Comparison of ENCODE assay signal across 27 mouse cellular contexts in genomic region chr1:92616046-92616445, GRCm38 (mm10). TPM values are rescaled to one million over a fixed set of nuclear protein-coding genes. Genes with fewer than 3 reads are reported as not detected.
DNase-seq lines count a peak whose midpoint lies in the region; ATAC-seq and TF ChIP-seq lines count a peak whose summit lies in the region.
"Had no signal": no experiment of that assay in that cellular context is flagged by ENCODE, and none has a peak within 500 bp of the region (broad histone marks: within the 10 kb centered on the region; RNA-seq: fewer than 3 reads in every experiment).

No protein-coding gene starts in this region.

- no peak for TF ChIP-seq CTCF in Patski (IDR thresholded peaks at IDR 0.05)

- CTCF ChIA-PET in Patski (lab: Charles Lee): interaction anchor here (0.8 to 3.5 kb wide), 3 partner anchors 18 to 218 kb away, joined by 3 to 9 read pairs (median 9); partner anchors contain the start of gene Otos

- H3K36me3 ChIP-seq in heart, embryonic 10.5 days: no peaks in the 10 kb centered on the region
- H3K36me3 ChIP-seq: embryonic facial prominence, embryonic 10.5 days; forebrain, embryonic 10.5 days; hindbrain, embryonic 13.5 days; intestine, embryonic 15.5 days had no signal

- no peak overlapping the region for H3K4me3 ChIP-seq in heart, embryonic 10.5 days
- H3K4me3 ChIP-seq: embryonic facial prominence, embryonic 10.5 days; forebrain, embryonic 10.5 days; gastrocnemius, adult 2 months; hindbrain, embryonic 13.5 days; intestine, embryonic 15.5 days had no signal

- ATAC-seq in Patski: peak; percentile 41
- ATAC-seq: activated CD4-positive, CD25-positive, alpha-beta regulatory T cell, adult 4 months; forebrain, embryonic 14.5 days; hindbrain, postnatal 0 days; intestine, embryonic 15.5 days had no signal

- 69% methylated on average over 1 of the region's 1 CpGs for WGBS in heart, embryonic 10.5 days

- H3K9me3 ChIP-seq in heart, embryonic 10.5 days: no peaks in the 10 kb centered on the region
- H3K9me3 ChIP-seq: embryonic facial prominence, embryonic 10.5 days; forebrain, embryonic 10.5 days; hindbrain, embryonic 13.5 days; intestine, embryonic 15.5 days had no signal

- peak; percentile 43 for DNase-seq in heart, embryonic 10.5 days (ENCODE audit: low spot score)
- no peak for DNase-seq in heart, postnatal 4 days
- DNase-seq in 416B (ENCODE audit: low read depth) (peak; percentile 16), Patski (ENCODE audit: low read depth, low spot score) (no peak)
- no peak for DNase-seq in embryo, embryonic 10.5 days (ENCODE audit: low spot score)
- DNase-seq in right cerebral cortex, adult 2 months (ENCODE audit: low spot score in 2 of 2): no peak
- DNase-seq in urinary bladder, postnatal 4 days (ENCODE audit: low spot score in 2 of 2): no peak
- DNase-seq: adrenal gland, postnatal 10 days; cerebellum, adult 18-20 months; cerebellum, adult 9-11 months; cerebellum, postnatal 36 days; gastrocnemius, adult 2 months; gastrocnemius, postnatal 36 days; heart, adult 11 months; heart, postnatal 10 days; kidney, adult 18-20 months had no signal

- in situ Hi-C loops in Patski (cut with MboI; ENCODE audit: low pct_unique_long_range_greater_than_20kb): loop anchor here (25.0 kb wide), 1 partner anchor 654 kb away; no protein-coding TSS in a partner anchor

- no peak overlapping the region for H3K27ac ChIP-seq in heart, embryonic 10.5 days
- H3K27ac ChIP-seq: embryonic facial prominence, embryonic 10.5 days; forebrain, embryonic 10.5 days; gastrocnemius, adult 2 months; hindbrain, embryonic 13.5 days; hindbrain, postnatal 0 days; intestine, embryonic 15.5 days had no signal

- H3K27me3 ChIP-seq in heart, embryonic 10.5 days (ENCODE audit: insufficient read depth, poor library complexity, severe bottlenecking): peaks cover 23% of the 10 kb centered on the region; the same call in 1 of the 2 replicates
- H3K27me3 ChIP-seq in Patski: no peaks in the 10 kb centered on the region

- no peaks in the 10 kb centered on the region for H3K4me1 ChIP-seq in heart, embryonic 10.5 days
- H3K4me1 ChIP-seq: embryonic facial prominence, embryonic 10.5 days; forebrain, embryonic 10.5 days; hindbrain, embryonic 13.5 days; intestine, embryonic 15.5 days had no signal

- POLR2A ChIA-PET in Patski (lab: Charles Lee): interaction anchor here (0.6 kb wide), 1 partner anchor 594 kb away, joined by 4 read pairs; no protein-coding TSS in a partner anchor

RNA-seq across cellular contexts. Expression of gene Olfr12, which starts 1.5 kb away (rescaled TPM):
- not detected in 2 replicates for polyA plus RNA-seq in heart, embryonic 10.5 days (2016; fragmentation: Nextera tagmentation; extraction: Ambion mirVana)
- not detected for total RNA-seq in heart, postnatal 4 days (2021)
- not detected for polyA plus RNA-seq in Patski (2021)
- total RNA-seq: adrenal gland, postnatal 10 days; gastrocnemius, adult 2 months; gastrocnemius, postnatal 36 days; heart, postnatal 10 days; hematopoietic stem cell, adult 5-6 weeks; hindbrain, postnatal 0 days had no signal
- polyA plus RNA-seq: activated CD4-positive, CD25-positive, alpha-beta regulatory T cell, adult 4 months; embryonic facial prominence, embryonic 10.5 days; forebrain, embryonic 10.5 days; forebrain, embryonic 14.5 days; heart, embryonic 14.5 days; hindbrain, embryonic 13.5 days; hindbrain, postnatal 0 days; intestine, embryonic 15.5 days had no signal

RNA-seq across cellular contexts. Expression of gene Olfr1410, which starts 10.5 kb away (rescaled TPM):
- polyA plus RNA-seq in heart, embryonic 10.5 days (2016; fragmentation: Nextera tagmentation; extraction: Ambion mirVana): not detected in 2 replicates
- total RNA-seq in heart, postnatal 4 days (2021): not detected
- not detected for polyA plus RNA-seq in Patski (2021)
- total RNA-seq: adrenal gland, postnatal 10 days; gastrocnemius, adult 2 months; gastrocnemius, postnatal 36 days; heart, postnatal 10 days; hematopoietic stem cell, adult 5-6 weeks; hindbrain, postnatal 0 days had no signal
- polyA plus RNA-seq: activated CD4-positive, CD25-positive, alpha-beta regulatory T cell, adult 4 months; embryonic facial prominence, embryonic 10.5 days; embryonic facial prominence, embryonic 14.5 days; forebrain, embryonic 10.5 days; forebrain, embryonic 14.5 days; heart, embryonic 14.5 days; hindbrain, embryonic 13.5 days; hindbrain, postnatal 0 days; intestine, embryonic 15.5 days had no signal

RNA-seq across cellular contexts. Expression of gene Olfr1411, which starts 21.8 kb away (rescaled TPM):
- not detected in 2 replicates for polyA plus RNA-seq in heart, embryonic 10.5 days (2016; fragmentation: Nextera tagmentation; extraction: Ambion mirVana)
- not detected for total RNA-seq in heart, postnatal 4 days (2021)
- not detected for polyA plus RNA-seq in Patski (2021)
- total RNA-seq: adrenal gland, postnatal 10 days; ES-E14; gastrocnemius, adult 2 months; gastrocnemius, postnatal 36 days; heart, postnatal 10 days; hematopoietic stem cell, adult 5-6 weeks; hindbrain, postnatal 0 days had no signal
- polyA plus RNA-seq: activated CD4-positive, CD25-positive, alpha-beta regulatory T cell, adult 4 months; embryonic facial prominence, embryonic 10.5 days; embryonic facial prominence, embryonic 14.5 days; forebrain, embryonic 10.5 days; forebrain, embryonic 14.5 days; heart, embryonic 14.5 days; hindbrain, embryonic 13.5 days; hindbrain, postnatal 0 days; intestine, embryonic 15.5 days had no signal

RNA-seq across cellular contexts. Expression of gene Cops9, which starts 25.7 kb away (rescaled TPM):
- 310 and 346 TPM in 2 replicates for polyA plus RNA-seq in heart, embryonic 10.5 days (2016; fragmentation: Nextera tagmentation; extraction: Ambion mirVana)
- 100 to 1,000 TPM; 198 to 214 TPM for total RNA-seq in heart, postnatal 4 days (2021)
- polyA plus RNA-seq in Patski (2021): 240 TPM

RNA-seq across cellular contexts. Expression of gene Olfr1412, which starts 30.5 kb away (rescaled TPM):
- polyA plus RNA-seq in heart, embryonic 10.5 days (2016; fragmentation: Nextera tagmentation; extraction: Ambion mirVana): not detected in 2 replicates
- not detected for total RNA-seq in heart, postnatal 4 days (2021)
- polyA plus RNA-seq in Patski (2021): not detected
- total RNA-seq: adrenal gland, postnatal 10 days; ES-E14; gastrocnemius, adult 2 months; gastrocnemius, postnatal 36 days; heart, postnatal 10 days; hematopoietic stem cell, adult 5-6 weeks; hindbrain, postnatal 0 days had no signal
- polyA plus RNA-seq: activated CD4-positive, CD25-positive, alpha-beta regulatory T cell, adult 4 months; embryonic facial prominence, embryonic 10.5 days; embryonic facial prominence, embryonic 14.5 days; forebrain, embryonic 10.5 days; forebrain, embryonic 14.5 days; heart, embryonic 14.5 days; hindbrain, embryonic 13.5 days; hindbrain, postnatal 0 days; intestine, embryonic 15.5 days had no signal

Comparison
In these comparisons a context has a peak if more than half of its experiments do, and no peak if none do; other contexts are left out.
1. DNase-seq: peak in heart, embryonic 10.5 days (single experiment) and 416B (single experiment); none in heart, postnatal 4 days (single experiment), Patski (single experiment), embryo, embryonic 10.5 days (single experiment), right cerebral cortex, adult 2 months (0 of 2) and urinary bladder, postnatal 4 days (0 of 2).